Mouse (Mus musculus): ENCODE results near the gene Nfyb.

The Nfyb gene

GRCm38 (mm10) chr10:82779831-82780230, 15.9 kb upstream of the Nfyb start:
- DNase-seq (ENCODE audit: low read depth, low spot score): no peak

GRCm38 (mm10) chr10:82778791-82779549, 15.0 kb upstream of the Nfyb start:
- DNase-seq (ENCODE audit: low read depth, low spot score): no peak

DNA sequence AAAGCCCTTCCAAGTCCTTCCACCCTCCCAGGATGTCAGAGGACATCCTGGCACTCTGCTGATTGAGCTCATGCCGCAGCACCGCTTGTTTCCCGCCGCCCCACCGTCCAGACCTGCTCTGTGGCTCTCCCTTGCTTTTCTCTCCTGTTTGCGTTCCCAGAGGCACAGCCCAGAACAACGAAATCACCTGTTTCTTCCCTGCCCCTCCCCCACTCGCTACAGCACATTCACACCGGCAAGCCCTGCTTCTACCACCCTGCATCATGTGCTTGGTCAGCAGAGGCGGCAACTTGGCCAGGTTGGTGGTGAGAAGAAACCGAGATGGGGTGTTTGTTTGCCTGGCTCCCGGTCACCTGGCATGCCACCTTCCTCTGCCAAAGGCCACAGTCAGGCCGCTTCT, 13.9 kb upstream of the Nfyb start:
- DNase-seq (ENCODE audit: low read depth, low spot score): no peak

DNA sequence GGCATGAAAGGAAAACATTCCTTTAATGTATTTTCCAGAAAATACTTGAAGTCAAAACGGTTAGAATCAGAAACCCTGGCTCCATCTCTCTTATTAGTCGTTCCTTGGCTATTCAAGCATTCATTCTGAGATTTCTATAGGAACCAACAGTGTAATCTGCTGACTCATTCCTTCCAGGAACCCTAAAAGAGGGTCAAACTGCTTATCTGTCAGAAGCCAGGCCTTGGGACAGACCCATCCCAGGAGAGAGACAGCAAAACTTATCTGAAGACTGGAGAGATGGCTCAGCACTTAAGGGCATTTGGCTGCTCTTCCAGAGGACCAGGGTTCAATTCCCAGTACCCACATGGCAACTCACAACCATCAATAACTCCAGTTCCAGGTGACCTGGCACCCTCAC, 13.1 kb upstream of the Nfyb start:
- no peak for DNase-seq (ENCODE audit: low read depth, low spot score)

DNA sequence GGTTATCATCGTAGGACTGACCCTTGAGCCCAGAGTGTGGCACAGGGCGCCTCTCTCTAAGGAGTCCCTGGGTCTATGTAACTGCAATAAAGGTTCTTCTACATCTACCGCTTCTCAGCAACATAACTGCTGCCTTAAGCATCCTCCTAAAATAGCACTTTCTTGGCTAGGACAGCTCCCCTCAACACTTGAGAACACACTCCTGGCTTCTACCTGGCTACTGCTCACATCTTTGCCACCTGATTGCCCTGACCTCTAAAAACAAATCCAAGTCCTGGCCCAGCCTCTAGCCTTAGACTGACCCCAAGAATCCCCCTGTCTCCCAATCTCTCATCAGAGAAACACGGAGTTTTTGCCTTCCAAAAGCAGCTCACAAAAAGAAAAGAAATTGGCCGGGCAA, 10.9 kb upstream of the Nfyb start:
- no peak for DNase-seq (ENCODE audit: low read depth, low spot score)

GRCm38 (mm10) chr10:82771595-82772170, 7.7 kb upstream of the Nfyb start:
- no peak for DNase-seq (ENCODE audit: low read depth, low spot score)

DNA sequence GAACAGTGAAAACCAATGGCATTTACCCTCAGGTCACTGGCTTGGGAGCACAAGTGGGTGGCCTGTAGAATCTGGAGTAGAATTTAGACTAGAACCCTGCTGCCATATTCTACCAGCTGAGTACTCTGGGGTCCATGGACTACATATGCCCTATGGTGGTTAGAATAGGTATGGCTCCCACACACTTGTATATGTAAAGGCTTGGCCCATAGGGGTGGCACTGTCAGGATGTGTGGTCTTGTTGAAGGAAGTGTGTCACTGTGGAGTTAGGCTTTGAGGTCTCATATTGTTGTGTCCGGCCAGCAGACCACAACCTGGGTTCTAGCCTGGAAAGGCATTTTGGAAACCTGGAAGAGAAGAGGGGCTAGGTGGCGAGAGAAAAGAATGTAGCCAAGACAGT, 6.8 kb upstream of the Nfyb start:
- DNase-seq (ENCODE audit: low read depth, low spot score): no peak

DNA sequence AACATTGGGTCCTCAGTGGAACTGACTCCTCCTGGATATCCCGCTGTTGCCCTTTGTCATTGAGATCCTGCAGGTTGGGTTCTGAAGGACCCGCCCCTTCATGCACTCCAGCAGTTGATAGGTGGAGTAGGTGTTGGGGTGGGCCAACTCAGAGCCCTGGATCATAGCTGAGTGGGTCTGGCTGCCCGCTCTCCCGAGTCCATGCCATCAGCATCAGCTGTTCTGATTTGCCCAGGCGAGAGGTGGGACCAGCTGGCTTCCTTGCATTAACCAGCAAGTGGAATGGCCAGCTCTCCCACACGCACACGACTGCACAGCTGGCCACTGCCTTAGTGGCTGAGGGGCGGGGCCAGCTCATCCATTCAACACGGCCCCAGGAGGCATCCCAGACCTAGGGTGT, 5.0 kb upstream of the Nfyb start:
- DNase-seq (ENCODE audit: low read depth, low spot score): no peak

- no peak for DNase-seq (ENCODE audit: low read depth, low spot score)
These were observed 925 bp downstream of the Nfyb start for GRCm38 (mm10) chr10:82762756-82763681.

- DNase-seq (ENCODE audit: low read depth, low spot score): no peak
These were observed 2.7 kb downstream of the Nfyb start for GRCm38 (mm10) chr10:82761037-82761811.

DNA sequence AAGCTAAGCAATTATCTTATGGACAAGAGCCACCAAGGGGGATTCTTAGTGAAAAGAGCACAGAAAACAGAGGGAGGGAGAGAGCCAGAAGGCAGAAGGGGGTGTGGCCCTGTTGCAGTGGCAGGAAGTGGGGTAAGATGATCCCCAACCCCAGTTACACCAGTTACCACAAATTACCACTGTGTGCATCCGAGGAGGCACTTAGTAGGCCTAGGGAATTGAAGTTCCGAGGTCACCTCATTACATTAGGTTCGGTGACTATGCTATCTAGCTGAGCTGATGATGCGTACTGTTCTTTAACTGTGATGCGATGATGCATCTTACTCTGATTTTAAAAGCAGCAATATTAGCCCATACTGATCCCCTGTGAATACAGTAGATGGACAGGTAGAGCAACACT, 4.2 kb downstream of the Nfyb start:
- no peak for DNase-seq (ENCODE audit: low read depth, low spot score)

DNA sequence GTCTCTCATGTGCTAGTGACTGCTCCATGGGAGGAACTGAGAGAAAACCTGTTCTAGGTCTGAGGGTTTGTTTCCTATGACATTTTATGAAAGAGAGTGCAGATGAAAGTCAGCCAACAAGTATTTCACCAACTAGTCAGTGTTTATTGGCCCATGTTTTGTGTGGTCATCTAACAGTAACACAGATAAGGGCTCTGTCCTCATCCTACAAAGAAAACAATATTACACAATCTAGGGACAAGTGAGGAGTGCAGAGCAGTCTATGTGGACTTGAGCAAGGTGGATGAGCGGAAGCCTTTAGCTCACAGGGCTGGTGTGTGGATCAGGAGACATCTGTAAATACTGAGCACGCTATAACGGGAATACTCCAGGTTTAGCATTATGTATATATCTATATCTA, 5.1 kb downstream of the Nfyb start:
- DNase-seq (ENCODE audit: low read depth, low spot score): no peak

GRCm38 (mm10) chr10:82758368-82758767, 5.6 kb downstream of the Nfyb start:
- no peak for DNase-seq (ENCODE audit: low read depth, low spot score)

- no peak for DNase-seq (ENCODE audit: low read depth, low spot score)
These were observed 6.6 kb downstream of the Nfyb start for GRCm38 (mm10) chr10:82757341-82757740.

GRCm38 (mm10) chr10:82756466-82756865, 7.5 kb downstream of the Nfyb start:
- DNase-seq (ENCODE audit: low read depth, low spot score): no peak

- no peak for DNase-seq (ENCODE audit: low read depth, low spot score)
These were observed 8.6 kb downstream of the Nfyb start for GRCm38 (mm10) chr10:82755213-82755890.

DNA sequence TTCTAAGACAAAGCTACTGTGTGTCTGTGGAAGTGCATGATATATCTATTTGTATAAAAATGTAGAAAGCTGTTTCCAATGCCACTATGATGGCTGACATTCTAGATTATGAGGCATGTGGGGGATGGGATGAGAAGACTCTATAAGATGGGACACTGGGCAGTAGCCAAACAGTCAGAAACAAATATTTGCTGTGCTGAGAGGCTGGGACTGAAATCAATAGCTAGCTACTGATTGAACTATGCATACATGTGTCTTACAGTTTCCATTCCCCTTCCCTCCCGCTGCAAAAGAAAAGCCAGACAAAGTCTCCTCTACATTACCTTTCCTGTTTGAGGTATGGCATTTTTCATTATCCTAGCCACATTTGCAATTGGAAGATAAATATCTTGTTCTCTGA, 9.3 kb downstream of the Nfyb start:
- DNase-seq (ENCODE audit: low read depth, low spot score): no peak

DNA sequence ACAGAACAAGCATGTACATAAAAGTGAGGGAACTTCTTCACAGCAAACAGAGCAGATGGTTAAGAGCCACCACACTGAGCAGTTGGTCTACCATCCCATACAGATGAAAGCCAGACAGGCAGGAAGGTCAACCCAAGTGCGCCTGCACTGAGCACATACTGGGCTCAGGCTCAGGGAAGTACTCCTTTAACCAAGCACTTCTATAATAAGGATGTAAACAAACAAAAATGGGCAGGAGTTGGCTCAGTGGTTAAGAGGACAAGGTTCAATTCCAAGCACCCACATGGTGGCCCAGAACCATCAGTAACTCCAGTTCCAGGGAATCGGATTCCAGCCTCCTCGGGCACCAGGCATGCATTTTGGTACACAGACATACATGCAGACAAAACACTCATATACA, 11.0 kb downstream of the Nfyb start:
- DNase-seq (ENCODE audit: low read depth, low spot score): no peak

DNA sequence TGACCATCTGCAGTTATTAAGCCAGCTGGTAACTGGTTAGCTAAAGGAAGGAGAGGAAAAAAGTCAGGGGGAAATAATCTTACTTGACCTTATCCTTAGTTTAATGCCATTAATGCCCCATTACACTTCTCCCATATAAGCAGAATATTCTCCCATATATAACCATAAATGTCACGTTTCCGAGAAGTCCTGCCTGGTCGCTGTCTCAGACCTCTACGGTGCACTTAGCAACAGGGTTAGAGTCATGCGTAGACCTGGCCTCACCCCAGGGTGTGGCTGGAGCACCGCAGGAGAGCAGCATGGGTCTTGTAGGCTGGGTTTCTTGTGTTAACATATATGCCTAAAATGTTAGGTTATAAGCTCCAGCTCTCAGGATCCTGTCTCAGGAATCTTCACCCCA, 13.2 kb downstream of the Nfyb start:
- no peak for DNase-seq (ENCODE audit: low read depth, low spot score)

DNA sequence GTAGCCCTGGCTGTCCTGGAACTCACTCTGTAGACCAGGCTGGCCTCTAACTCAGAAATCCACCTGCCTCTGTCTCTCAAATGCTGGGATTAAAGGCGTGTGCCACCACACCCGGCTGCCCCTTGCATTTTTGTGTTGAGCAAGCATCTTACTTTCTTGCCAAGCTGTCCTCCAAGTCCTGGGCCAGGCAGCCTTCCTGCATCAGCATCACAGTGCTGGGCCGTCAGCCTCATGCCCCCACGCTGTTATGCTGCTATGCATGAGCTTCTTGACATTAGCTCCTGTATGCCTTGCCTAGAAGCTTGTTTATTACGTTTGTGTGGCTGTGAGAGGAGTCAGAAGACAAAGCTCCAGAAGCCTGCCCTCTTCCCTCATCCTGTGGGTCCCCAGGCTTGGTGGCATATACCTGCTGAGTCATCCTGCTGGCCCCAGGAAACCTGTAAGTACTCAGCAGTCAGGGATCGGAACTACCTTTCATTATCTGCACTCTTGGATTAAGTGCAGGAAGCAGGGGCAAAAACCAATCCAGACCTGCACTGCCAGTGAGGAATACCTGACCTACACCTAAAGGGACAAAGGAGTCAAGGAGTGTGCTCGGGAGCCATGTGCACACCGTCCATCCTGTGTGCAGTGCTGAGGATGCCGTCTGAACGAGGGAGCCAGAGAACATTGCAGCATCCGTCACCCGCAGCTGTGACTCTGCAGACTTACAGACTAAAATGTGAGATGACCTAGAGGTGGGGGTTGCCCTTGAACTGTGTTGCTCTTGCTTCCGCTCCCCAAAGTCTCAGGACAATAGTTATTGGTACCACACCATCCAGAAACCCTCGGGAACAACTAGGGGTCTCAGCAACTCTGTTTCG, 16.7 kb downstream of the Nfyb start:
- DNase-seq (ENCODE audit: low read depth, low spot score): no peak
